Mouse (Mus musculus) yolk sac, embryonic 10.5 days (tissue): Measurements from ENCODE around the gene Rapgef4.
A peak's percentile ranks its signal among the peaks of the same experiment; 100 is the strongest.

Source experiments
- DNase-seq: peaks from one replicate; pipeline ENCODE4 v3.0.0-alpha.2; 2017; ENCODE audit warnings: low spot score

The Rapgef4 gene

DNA sequence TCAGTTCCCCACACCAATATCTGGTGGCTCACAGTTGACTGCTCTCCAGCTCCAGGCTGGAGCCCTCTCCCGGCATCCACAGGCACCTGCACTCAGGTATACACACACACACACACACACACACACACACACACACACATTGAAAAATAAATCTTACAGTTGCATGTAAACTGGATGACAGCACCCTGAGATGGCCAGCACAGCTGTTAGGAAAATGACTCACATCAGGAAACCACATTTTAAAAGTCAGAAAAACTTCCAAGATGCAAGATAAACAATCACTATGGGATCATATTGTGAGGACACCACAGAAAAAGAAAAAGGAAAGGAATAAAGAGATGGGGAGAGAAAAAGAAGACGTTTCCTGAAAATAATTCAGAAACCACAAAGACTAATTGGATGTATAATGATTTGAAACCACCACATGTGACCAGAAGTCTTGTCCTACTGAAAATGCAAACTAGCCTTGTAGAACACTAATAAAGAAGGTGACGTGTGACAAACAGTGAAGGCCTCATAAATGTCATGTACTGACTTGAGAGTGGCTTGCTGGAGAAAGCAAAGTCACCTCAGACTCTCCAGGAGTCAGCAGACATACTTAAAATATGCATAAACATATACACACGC is 297.3 kb downstream of the Rapgef4 start:
- DNase-seq: no peak

DNA sequence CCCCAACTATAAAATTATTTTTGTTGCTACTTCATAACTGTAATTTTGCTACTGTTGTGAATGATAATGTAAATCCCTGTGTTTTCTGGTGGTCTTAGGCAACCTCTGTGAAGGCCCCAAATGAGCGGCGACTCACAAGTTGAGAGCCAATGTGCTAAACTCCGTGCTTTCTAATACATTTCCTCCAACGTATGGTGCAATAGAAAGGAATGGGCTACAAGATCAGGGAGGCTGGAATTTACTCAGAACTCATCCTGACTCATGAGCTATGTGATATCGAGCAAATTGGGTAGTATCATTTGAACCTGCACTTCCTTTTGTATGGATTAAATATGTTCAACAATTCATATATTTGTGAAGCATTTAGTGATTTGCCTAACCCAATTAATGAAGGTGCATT is 299.5 kb downstream of the Rapgef4 start:
- no peak for DNase-seq

DNA sequence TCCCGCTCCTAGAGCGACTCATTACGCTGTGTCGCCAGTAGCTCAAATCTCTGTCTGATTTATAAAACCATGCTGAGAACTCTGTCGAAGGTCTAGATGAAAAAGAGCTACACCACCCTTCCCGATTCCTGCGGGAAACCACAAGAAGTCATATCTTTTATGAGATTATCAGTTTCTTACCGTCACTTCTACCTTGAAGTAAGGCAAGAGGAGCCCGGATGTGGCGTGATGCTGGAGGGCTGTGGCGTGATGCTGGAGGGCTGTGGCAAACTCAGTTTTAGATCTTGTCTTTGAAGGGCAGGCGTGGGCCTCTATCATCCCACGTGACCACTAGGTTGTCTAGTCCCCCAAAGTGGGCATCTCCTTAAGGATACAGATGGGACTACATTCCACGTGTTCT is 300.9 kb downstream of the Rapgef4 start:
- no peak for DNase-seq

DNA sequence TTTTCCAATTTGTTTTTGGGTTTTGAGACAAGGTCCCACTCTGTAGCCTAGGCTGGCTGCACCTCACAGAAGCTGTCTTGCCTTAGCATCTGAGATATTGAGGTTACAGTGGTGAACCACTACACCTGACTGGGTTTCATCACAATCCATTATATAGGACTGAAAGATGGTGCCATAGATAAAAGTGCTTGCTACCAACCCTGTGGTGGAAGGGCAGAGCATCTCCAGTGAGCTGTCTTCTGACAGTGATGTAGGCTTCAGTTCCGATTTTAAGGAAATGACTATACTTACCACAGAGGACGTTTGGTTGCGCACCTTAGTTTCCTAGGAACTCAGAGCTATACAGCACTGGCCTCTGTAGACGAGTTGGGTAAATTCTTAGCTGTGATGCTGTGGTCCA is 301.7 kb downstream of the Rapgef4 start:
- DNase-seq: no peak

DNA sequence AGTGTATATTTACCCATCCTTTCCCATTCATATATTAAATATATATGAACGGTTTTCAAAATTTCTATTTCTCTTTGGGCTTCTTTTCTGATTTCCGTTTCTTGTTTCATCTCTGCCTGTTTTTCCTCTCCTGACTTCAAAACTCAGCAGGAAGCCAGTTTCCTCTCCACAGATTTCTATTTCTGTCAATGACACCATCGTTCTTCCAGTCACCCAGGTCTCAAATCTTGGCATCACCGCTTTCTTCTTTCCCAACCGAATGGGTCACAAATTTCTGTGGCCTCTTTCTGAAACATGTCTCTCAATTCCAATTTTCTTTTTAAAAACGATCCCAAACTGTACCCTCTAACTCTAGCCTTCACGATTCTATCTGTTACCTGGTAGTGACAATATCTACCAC is 303.6 kb downstream of the Rapgef4 start:
- no peak for DNase-seq

DNA sequence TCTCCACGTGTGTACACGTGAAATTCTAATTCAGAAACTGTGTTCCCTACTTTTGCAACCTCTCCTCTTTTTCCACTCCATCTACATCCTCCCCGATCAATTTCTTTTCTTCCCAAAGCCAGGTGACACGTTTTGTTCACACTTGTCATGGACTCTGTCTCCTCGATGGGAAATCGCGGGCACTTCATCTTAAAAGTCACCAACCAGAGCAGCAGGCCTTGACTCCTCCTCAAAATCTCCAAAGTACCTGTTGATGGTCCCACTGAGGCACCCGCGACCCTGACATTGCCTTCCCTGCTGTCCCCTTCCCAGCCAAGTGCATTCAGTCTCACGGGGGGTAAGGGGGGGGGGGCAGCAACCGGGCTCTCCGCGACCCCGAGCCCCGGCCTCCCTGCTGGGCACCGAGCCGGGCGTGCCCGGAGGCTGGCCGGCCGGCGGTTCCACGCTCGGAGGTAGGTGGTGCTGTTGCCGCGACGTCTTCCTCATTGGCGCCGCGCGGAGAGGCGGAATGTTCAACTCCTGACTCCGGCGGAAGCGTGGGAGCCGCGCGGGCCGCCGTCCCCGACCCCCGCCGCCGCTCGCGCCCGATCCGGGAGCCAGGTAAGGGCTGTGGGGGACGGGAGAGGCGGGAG is 304.3 kb downstream of the Rapgef4 start, which contains the start of gene Map3k20:
TSS of gene Map3k20 (plus strand) at position 382 of the 632 bp plus-strand sequence.
- DNase-seq: peak; percentile 67

DNA sequence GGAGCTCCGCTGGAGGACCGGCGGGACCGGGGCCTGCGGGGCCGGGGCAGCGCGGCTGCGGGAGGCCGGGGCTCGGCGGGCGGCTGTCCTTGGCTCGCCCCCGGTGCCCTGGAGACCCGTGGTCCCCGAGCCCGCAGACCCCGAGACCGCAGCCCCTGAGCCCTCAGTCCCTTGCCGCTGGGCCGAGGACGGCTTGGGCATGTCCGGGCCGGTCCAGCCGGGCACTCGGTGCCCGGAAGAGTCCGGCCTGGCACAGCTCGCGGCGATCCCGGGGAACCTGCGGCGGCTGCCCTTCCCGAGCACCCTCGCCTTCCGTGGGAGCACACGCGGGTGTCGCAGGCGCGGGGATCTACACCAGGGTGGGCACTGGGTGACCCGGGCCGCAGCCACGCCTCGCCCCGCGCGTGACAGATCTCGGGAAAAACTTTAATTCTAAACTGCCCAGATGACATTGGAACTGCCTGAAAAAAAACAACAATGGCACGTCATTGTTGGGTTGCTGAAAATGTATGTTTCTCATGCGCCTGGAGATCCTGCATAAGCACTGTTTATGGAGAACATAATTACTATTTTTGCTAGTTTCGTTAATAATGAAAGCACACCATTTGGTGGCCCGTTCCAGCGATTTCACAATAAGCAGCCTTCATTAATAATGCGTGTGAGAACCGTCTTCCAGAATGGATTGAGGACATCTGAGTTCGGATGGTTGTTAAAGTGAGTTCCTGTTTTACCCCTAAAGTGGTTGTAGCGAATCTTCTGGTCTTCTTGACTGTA is 305.0 kb downstream of the Rapgef4 start:
- no peak for DNase-seq

DNA sequence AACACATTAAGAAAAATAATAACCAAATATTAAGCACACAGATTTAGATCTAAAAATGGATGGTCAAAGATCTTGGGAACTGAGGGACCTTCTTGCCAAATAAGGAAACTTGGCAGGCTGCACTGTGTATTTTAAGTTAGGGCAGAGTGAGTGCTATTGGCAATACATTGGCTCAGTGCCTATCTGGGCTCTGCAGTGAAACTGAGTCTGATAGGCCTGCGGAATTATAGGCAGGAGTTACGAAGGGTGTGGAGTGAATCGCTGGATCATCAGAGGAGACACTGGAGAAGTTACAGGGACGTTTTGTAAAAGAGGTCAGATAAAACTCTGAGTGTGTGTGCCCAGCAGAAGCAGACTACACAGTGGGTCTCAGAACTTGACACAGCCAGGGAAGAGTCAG is 306.1 kb downstream of the Rapgef4 start:
- DNase-seq: no peak

DNA sequence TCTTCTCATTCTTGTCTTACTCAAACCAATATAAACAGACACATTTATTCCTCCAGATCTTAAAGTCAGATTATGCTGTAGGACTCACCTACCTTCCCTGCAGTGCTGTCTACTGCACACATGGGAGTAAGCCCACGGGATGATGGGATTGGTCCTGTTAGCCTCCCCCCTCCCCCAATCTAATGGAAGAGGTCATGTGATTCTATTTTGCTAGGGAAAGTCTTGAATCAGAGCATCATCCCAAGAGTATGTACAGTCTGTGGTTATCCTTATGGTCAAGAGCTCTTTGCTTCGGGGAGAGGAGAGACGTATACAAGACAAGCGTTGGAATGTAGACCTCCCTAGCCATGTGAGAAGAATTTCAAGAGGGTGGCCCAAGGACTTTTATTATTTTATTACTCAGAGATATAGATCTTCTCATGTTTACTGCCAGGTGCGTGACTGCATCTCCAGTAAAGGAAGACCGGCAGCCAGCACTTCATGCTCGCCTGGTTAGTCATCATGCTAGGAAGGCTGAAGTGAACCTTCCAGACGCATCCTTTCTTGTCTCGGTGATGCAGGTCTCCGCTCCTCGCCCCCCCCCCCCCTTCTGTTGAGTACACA is 308.0 kb downstream of the Rapgef4 start:
- DNase-seq: no peak

DNA sequence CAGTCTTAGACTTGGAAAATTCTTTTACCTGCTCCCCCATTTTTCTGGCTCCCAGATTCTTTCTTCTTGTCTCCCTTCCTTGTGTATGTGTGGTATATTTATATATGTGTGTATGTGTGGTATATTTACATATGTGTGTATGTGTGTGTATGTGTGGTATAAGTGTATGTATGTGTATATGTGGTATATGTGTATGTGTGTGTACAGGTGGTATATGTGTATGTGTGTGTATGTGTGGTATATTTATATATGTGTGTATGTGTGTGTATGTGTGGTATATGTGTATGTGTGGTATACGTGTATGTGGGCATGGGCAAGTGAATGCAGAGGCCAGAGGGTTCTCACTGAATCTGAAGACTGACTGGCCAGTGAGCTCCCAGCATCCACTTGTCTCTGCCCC is 310.1 kb downstream of the Rapgef4 start:
- DNase-seq: no peak

DNA sequence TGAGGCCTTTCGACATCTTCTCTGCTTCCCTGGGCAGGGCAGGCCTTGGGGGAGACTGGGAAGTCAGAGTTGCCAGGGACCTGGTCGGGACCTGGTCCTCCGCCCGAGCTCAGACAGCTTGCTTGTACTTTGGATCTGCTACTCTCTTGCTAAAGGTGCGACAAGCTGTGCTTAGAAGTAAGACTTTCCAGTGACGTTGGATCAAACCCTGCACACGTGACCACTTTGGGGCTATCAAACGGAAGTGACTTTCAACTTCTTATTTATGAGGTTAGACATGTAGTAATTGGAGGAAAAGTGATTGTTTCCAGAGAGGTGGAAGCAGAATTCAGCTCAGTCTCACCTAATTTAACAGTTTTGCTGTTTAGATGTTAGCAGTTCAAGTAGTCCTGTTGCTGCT is 311.5 kb downstream of the Rapgef4 start:
- no peak for DNase-seq

DNA sequence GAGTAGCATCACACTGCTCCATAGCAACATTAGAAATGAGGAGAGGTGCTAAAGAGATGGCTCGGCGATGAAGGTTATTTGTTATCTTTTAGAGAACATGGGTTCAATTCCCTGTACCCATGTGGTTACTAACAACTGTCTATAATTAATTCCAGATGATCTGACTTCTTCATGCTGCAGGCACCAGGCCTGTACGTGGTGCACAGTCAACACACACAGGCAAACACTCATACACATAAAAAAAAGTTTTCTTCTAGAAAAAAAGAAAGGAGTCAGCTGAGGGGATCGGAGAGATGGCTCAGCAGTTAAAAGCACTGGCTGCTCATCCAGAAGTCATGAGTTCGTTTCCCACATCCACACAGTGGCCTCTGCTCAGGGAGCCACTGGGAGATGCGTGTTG is 314.0 kb downstream of the Rapgef4 start:
- DNase-seq: no peak

DNA sequence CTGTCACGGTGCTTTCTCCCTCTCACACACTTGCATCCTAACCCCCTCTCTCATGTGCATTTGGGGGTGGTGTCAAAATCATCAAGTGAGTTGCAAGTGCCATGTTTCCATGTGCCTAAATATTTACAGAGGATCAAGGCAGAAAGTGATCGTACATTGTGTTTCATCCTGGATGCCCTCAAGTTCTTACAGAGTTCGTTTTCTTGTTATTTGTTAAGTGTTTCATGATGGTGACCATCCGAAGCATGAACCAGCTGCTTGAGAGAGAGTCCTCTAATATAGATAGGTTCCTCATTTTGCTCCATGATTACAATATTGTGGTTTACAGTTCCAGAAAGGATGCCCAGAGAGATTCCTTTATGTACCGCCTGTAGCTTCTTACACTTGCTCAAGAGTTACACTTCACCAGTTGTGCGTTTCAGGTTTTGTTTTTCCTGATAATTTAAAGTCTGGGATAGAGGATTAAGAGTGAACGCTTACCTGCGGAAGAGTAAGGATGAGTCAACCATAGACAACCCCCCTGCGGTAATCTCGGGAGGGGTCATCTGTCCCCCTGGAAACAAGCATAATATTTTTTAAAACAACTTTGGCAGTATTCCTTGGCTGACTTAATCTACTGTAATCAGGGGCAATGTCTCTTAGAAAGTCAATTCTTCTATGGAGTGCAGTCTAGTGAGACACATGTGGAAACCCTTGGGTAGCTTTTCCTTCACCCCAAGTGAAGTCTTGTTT is 316.1 kb downstream of the Rapgef4 start:
- no peak for DNase-seq

DNA sequence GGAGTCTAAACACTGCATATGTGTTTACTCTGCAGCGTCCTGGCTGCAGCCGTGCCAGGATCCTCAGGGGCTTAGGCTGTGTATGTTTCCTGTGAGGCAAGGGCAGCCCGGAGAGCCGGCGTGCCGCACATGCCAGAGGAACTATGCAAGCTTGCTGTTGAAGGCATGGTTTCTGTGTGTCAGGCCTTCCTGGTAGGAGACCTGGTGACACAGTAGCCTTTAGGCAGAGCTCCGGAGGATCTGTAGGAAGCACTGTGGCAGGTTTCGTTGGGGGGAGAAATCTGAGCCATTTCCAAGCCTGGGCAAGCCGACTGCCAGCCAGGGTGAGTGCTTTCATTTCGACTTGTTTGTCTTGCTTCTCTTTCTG is 316.7 kb downstream of the Rapgef4 start:
- peak; percentile 46 for DNase-seq

DNA sequence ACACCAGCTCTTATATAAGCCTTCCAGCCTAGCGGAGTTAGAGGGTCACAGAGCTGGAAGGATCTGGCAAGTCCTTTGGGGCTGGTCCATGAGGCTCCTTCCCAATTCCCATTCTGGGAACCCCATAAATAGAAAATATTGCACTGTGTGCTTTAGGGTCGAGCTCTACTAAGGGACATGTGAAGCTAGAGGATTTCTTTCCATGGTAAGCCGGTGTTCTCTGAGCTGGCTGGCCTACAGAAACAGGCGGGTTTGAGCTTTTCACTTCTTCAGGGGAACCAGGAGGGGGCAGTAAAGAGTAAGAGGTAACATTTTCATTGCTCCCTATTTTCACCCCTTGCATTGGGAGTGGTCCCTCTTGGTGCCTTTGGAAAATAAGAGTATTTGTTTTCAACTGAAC is 317.4 kb downstream of the Rapgef4 start:
- peak; percentile 42 for DNase-seq

DNA sequence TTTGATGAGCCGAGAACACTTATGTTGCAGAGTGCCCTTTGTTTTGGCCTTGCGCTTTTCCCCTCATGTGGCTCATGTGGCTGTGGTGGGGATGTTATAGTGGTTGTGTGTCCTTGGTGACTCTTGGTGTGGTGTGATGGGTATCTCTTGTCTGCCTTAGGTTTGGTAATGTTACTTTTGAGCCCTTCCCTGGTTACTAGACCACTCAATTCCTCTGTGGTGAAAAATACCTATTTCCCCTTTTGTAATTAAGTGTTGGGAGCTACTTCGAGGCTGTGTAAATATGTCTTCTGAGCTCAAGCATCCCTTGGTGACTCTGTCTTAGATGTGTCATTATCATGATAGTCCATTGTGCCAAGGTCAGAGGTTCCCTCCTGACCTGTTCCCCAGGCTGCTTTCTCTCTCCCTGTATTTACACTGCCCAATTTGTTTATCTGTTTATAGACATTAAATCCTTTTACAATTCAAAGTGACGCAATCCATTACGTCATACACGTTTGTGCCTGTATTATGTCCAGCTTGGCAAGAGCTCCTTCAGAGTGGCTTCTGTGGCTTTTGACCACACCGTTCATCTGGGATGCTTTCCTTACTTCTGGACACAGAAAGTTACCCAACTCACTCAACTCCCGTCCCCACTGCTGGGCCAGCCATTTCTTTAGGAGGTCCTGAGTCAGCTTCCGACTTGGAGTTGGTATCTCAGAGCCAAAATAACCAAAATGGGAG is 320.3 kb downstream of the Rapgef4 start:
- DNase-seq: no peak

DNA sequence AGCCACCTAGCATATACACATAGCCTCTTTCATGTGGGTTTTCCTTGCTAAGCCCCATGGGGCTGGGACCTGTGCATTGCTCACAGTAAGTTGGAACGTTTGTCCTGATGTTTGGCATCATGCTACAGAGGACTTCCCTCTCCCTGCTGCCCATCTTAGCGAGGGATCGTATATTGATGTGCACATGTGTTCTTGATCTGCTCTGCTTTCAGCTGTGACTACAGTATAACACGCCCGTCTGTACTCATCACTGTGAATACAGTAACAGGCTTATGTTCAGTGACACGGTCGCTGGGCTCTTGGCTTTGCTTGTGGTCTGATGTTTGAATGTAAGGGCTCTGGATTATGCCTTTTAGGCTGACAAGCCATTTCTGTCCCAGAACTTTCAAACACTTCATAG is 324.7 kb downstream of the Rapgef4 start:
- no peak for DNase-seq
